Mouse (Mus musculus): Measurements from ENCODE around the gene Iqub.

Gene Iqub

GRCm38 (mm10) chr6:24470571-24471132, 44.2 kb downstream of the Iqub start:
- DNase-seq (ENCODE audit: low spot score in 2 of 2): no peak

DNA sequence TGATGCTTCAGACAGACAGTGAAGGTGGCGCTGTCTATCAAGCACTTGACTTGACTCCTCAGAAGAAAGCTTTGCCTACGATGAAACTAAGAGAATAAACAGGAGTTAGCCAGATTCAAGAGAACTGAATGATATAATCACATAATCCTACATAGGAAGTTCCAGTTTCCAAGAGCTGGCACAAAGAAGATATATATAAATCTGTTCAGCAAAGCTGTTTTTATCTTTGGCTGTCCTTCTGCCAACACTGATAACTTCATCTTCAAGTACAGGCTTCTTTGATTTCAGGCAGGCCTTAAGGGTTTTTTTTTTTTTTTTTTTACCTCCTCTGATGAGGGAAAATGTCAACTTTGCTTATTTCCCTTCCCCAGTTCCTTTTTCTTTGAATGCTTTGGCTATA, 44.7 kb downstream of the Iqub start:
- DNase-seq (ENCODE audit: low spot score in 2 of 2): no peak

- DNase-seq (ENCODE audit: low spot score in 2 of 2): peak in 1 of 2 experiments; percentile 21
These were observed 58.8 kb downstream of the Iqub start for GRCm38 (mm10) chr6:24456097-24456496.

DNA sequence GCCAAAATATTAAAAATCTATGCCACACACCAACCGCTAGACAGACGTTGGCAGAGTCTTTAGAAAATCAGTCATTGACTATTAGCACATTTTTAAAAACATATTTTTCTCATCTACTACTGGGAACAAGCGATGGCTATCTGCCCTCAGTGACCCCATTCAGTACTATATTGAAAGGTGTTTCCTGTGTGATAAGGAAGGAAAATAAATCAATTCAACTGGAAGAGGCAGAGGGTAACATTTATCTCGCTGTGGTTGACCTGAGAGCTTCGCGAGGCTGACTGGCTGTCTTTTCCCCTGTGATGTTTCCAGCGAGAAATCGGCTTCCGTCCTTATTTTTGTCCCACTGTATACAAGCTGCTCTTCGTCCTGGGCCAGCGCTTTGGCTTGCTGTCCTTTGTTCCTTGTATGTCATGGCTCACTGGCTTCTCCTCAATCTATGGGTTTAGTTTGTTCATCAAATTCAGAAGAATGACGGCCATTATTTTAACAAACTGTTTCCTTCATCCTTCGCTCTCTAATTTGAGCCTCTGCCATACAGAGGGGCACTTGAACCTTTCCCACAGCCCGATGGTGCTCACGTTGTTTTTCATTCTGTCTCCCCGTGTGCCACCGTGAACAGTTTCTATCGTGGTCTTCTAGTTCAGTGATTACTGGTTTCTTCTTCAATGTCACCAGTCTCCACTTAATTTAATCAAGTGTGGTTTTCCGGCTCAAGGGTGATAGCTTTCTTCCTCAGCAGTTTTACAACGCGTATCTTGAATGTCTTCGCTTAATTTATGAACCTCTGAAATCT, 63.6 kb downstream of the Iqub start:
- no peak for DNase-seq (ENCODE audit: low spot score in 2 of 2)

DNA sequence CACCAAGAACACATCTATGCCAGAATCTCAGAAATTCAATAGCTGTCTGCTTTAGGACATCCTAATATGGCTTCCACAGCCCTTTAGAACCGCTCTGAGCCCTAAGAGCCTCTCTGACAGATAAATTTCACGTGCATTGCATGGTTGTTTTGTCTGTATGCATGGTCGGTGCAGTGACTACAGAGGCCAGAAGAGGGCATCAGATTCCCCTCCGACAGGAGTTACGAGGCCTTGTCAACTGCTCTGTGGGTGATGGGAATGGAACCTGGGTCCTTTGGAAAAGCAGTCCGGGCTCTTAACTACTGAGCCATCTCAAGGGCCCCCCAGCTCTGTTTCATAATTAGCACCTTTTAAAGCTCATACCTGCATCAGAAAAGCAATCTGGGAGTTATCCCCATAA, 64.6 kb downstream of the Iqub start:
- DNase-seq (ENCODE audit: low spot score in 2 of 2): no peak

DNA sequence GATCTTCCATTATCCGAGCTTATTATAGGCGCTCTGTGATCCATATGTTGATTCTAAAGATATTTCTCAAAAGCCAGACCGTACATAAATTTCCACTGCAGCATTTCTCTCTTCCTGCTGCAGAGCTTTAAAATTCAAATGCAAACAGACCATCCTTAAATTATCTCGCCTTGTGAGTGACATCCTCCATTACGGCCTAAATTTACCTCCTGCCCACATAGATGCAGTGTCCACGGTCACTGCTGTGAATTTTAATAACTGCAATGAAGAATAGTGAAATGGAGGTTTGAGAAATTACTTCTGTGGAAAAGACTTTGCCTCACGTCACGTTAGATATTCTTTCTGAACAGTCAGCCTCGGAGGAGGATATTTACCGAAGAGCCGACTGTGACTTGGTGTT, 98.8 kb downstream of the Iqub start:
- no peak for DNase-seq (ENCODE audit: low spot score in 2 of 2)

DNA sequence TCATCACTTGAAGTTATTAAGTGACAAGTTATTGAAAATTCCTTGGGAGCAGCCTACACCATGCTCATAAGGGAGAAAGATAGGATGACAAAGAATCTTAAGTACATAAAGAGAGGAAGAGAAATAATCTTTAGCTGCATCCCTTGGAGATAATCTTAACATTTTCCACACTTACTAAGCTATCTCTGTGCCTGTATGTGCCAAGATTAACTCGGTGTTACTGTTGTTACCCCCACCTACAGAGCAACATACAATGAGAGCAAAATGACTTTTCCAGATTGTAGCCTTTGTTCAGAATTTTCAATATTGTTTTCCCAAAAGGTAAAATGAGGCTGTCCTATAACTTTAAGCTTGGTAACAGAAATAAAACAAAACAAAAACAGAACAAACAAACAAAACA, 99.4 kb downstream of the Iqub start:
- no peak for DNase-seq (ENCODE audit: low spot score in 2 of 2)

DNA sequence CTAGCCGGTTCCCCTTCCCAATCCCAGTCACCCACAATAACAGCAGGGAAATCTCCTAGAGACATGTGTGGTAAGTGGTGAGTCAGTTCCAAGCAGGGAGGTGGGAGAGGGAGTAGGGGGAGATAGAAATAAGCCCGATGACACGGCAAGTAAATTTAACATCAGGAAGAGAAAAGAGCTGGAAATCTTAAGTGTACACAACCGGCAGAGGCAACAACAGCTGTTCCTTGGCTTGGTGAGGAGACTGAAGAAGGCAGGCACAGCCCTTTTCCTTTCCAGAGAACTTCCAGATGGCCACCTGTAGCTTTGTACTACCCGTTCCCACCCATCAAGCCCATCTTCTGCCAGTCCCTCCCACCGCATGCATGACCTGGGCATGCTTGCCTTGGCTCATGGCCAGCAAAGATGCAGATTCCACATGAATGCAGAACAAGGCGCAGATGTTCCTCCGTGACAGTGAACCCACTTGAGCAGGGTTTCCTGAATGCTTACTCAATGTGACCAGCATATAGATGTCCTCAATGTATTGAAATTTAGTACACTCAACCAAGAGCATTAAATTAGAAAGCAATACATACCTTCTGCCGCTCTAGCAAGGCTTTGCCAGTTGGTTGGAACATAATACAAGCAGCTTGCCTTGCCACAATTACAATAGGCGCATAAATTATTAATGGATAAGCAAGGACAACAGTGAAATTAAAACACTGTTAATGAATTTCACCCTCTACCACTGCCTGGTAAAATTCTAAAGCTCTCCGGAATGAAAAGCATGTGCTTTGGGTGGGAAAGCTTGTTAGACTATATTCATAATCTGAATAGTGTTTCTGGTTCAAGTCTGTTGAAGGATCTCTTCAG, 106.1 kb downstream of the Iqub start:
- no peak for DNase-seq (ENCODE audit: low spot score in 2 of 2)

DNA sequence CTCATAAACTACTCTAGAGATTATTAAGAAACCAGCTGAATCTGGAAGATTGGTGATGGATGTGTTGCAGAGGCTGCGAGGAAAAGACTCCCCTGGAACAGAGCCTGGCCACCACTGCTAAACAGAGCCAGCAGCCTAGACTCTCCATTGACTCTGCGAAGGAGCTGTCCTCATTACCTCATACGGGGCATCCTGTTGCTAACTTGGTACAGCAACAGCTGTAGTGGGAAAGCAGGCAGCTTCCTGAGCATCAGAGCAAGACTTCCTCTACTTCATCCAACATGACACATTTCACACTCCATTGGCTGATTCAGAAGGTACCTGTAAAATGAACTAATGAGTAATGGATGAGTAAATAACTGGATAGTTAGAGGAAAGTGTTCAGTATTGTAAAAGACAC, 107.1 kb downstream of the Iqub start:
- no peak for DNase-seq (ENCODE audit: low spot score in 2 of 2)

- no peak for DNase-seq (ENCODE audit: low spot score in 2 of 2)
These were observed 117.6 kb downstream of the Iqub start for GRCm38 (mm10) chr6:24397237-24397647.

Measured in thymus, postnatal 10 days (tissue).